Mouse (Mus musculus) c-Kit-positive CD71-negative TER-119-negative erythroid progenitor cells, embryonic 14.5 days (primary cell): ENCODE results near the gene Gm382.

Experiments used
- DNase-seq: peaks from one replicate; pipeline ENCODE4 v3.0.0-alpha.2; 2013; ENCODE audit warnings: low read depth

The Gm382 gene

DNA sequence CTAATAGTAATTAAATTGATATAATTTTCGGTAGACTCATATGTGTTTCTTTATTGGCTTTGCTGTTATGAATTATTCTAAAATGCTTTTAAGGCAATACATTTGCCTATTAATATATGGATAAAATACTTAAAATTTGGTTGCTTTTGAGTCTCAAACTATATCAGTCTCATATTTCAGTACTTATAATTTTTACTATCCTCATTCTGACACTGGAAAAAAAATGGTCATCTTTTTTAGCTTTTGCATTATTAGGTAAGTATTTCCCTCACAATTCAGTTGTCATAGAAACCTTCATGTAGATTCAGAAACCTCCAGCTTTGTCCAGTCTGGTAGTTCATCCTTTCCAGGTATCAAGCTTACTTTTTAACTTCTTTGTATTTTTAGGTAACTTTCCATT is at the start of gene Gm382:
Gm382 (plus strand) TSS at position 301 of the 400 bp plus-strand sequence.
- no peak for DNase-seq

DNA sequence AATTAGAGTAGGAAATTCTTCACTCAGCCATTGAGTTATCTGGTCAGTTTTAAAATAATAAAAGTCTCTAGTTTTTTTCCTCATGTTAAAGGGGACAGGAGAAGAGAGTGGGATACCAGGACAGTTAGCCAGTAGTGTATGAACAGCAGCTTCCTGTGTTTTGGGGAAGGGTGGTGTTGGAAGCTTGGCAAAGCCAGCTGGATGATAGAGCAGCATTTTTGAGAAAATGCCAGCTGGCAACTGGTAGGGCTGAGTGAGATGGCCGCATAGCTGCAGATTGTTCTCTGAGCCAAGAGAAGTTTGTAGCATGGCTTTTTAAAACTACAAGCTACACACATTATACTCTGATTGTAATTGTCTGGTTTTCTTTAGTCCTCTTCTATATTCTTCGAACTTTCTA is 30.4 kb downstream of the Gm382 start:
- DNase-seq, result no peak

DNA sequence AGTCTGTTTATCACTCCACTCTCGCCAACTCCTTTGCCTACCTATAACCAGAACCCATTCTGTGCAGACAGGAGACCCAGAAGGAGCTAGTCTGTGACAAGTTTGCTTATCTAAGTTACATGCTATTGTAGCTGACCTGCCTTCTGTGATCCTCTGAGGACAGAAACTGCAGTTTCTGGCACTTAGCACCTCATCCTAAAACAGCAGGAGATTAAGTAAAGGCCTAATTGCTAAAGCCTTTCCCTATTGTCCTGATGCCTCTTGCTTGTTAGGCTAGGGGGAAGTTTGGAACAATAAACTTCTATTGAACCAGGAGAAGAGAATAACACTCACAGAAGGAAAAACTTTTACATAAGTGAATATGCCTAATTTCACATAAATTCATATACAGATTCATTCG is 51.5 kb downstream of the Gm382 start:
- DNase-seq, result no peak

DNA sequence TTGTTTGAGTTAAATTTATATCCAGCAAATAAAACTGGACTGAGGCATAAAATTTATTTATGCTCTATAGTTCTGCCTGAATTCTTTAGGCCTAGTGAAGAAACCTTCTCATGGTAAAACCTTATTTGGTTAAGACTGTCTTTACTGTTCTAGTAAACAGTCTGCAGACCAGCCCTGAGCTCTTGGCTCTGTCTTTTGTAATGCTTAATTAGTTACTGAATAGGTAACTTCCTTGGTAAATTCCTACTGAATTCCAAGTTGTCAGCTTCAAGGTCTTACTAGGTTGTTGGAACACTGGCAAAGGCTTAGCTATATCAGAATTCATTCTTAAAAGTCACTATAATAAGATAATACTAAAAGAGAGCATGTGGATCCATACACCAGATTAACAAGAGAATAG is 53.3 kb downstream of the Gm382 start:
- no peak for DNase-seq

DNA sequence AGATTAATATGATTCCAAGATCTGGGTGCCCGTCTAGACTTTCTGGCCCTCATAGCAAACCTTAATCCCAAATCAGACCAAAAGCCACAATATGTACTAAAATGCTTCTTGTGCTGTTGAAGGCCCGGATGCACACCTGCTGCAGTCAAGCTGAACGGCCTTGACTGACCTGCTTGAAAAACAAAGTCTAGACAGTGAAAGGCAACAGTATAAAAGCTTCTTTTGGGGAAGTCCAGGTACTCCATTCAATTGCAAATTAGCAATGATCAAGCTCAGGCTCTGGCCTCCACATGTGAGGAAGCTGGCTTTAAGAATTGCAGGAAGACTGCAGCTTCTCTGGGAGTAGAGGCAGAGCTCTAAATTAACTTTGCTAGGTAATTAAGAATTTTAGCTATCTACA is 54.2 kb downstream of the Gm382 start:
- DNase-seq, result no peak

DNA sequence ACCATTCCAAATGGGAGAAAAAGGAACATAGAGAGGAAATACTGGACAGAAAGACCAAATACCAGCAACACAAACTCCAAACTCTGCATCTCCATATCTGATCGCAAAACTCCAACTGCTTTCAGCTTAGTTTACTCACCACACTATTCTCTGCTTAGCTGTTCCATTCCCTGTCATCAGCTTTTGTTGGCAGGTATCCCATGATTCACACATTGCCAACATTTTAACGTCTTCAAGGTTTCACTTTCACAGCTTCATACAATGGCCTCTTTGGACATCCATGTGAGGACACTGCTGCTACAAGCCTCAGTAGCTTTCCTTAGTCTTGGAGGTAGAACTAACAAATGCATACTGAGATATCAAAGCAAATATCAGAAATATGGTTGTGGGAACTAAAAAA is 64.6 kb downstream of the Gm382 start:
- no peak for DNase-seq
